Mouse (Mus musculus) CH12.LX (cell line): ENCODE measurements at regions not wholly inside any gene's neighbourhood (a gene's known extent, or its start where the extent isn't known, plus 50 kb on each side); places are given as distances from the start of the nearest gene placed in this dataset.

ENCODE experiments used
- CHD1 ChIP-seq: IDR thresholded peaks from 2 replicates; pipeline ENCODE4 v1.6.1; 2012; ENCODE audit warnings: low read depth, low read length, improper control_type of control experiment, inconsistent platforms
- CTCF ChIP-seq, 2 experiments: IDR thresholded peaks in 1 of 2; conservative IDR thresholded peaks in 1 of 2; 2 replicates each; pipeline ENCODE4 v1.5.1; 2011 to 2012; ENCODE audit warnings: low read depth in 2 of 2, low read length in 2 of 2, improper control_type of control experiment in 1 of 2, inconsistent platforms in 1 of 2, mild to moderate bottlenecking in 1 of 2, moderate library complexity in 1 of 2
- E2F4 ChIP-seq: IDR thresholded peaks from 2 replicates; pipeline ENCODE4 v1.6.1; 2011; ENCODE audit warnings: low read depth, low read length, improper control_type of control experiment; ENCODE audit not compliant: insufficient replicate concordance
- MXI1 ChIP-seq: IDR thresholded peaks from 2 replicates; pipeline ENCODE4 v1.6.1; 2011; ENCODE audit warnings: mild to moderate bottlenecking, low read depth, low read length, improper control_type of control experiment
- POLR2A ChIP-seq: IDR thresholded peaks from 2 replicates; pipeline ENCODE4 v1.6.1; 2011; ENCODE audit warnings: low read depth, mild to moderate bottlenecking, improper control_type of control experiment, low read length
- POLR2AphosphoS2 ChIP-seq: IDR thresholded peaks from 2 replicates; pipeline ENCODE4 v1.6.1; 2011; ENCODE audit warnings: low read depth, low read length, improper control_type of control experiment
- UBTF ChIP-seq: IDR thresholded peaks from 2 replicates; pipeline ENCODE4 v1.6.1; 2012; ENCODE audit warnings: low read depth, mild to moderate bottlenecking, inconsistent platforms, low read length, improper control_type of control experiment, moderate library complexity
- USF1 ChIP-seq: IDR thresholded peaks from 2 replicates; pipeline ENCODE4 v1.6.1; 2014; ENCODE audit warnings: low read depth, mild to moderate bottlenecking, inconsistent platforms, low read length, improper control_type of control experiment
- USF2 ChIP-seq: conservative IDR thresholded peaks from 2 replicates; pipeline ENCODE4 v1.6.1; 2011; ENCODE audit warnings: low read depth, low read length, improper control_type of control experiment
- ZKSCAN1 ChIP-seq: IDR thresholded peaks from 2 replicates; pipeline ENCODE4 v1.6.1; 2012; ENCODE audit warnings: low read depth, inconsistent platforms, low read length, improper control_type of control experiment, borderline replicate concordance

- TF ChIP-seq CHD1, result no peak
- TF ChIP-seq ZKSCAN1, result no peak
- no peak for TF ChIP-seq USF2
- no peak for TF ChIP-seq POLR2AphosphoS2
- TF ChIP-seq USF1, result no peak
- no peak for TF ChIP-seq POLR2A
- no peak for TF ChIP-seq CTCF (conservative IDR thresholded peaks at IDR 0.05 in 1 of 2, IDR thresholded peaks at IDR 0.05 in 1 of 2; ENCODE audit: low read depth in 2 of 2, low read length in 2 of 2)
- TF ChIP-seq MXI1, result no peak
- no peak for TF ChIP-seq UBTF
- no peak for TF ChIP-seq E2F4
These were observed 102.7 kb upstream of the Scaf8 start for GRCm38 (mm10) chr17:3012045-3012444.
